Mouse (Mus musculus): ENCODE measurements at regions not wholly inside any gene's neighbourhood (a gene's known extent, or its start where the extent isn't known, plus 50 kb on each side); places are given as distances from the start of the nearest gene placed in this dataset.
"Not testable (repeated sequence)": the region's sequence is repeated elsewhere in the genome, so short reads cannot be mapped to it uniquely, and the experiment has no call there.

GRCm38 (mm10) chr8:78077122-78077521 lies 136.0 kb upstream of the Ttc29 start:
- no peak for ATAC-seq

GRCm38 (mm10) chr8:78081395-78081794 lies 131.7 kb upstream of the Ttc29 start:
- ATAC-seq = not testable (repeated sequence)

- no peak for ATAC-seq
Observed at GRCm38 (mm10) chr8:78083012-78083411, 130.1 kb upstream of the Ttc29 start.

GRCm38 (mm10) chr8:78086361-78086760 lies 126.7 kb upstream of the Ttc29 start:
- no peak for ATAC-seq

- ATAC-seq = no peak
Observed at GRCm38 (mm10) chr8:78090382-78091122, 122.5 kb upstream of the Ttc29 start.

- ATAC-seq = no peak
Observed at GRCm38 (mm10) chr8:78096383-78096782, 116.7 kb upstream of the Ttc29 start.

GRCm38 (mm10) chr8:78098191-78098745 lies 114.8 kb upstream of the Ttc29 start:
- no peak for ATAC-seq

GRCm38 (mm10) chr8:78099091-78099490 lies 114.0 kb upstream of the Ttc29 start:
- ATAC-seq = no peak

- ATAC-seq = no peak
Observed at GRCm38 (mm10) chr8:78107339-78107738, 105.8 kb upstream of the Ttc29 start.

- no peak for ATAC-seq
Observed at GRCm38 (mm10) chr8:78110003-78110649, 103.0 kb upstream of the Ttc29 start.

- no peak for ATAC-seq
Observed at GRCm38 (mm10) chr8:78113105-78113504, 100.0 kb upstream of the Ttc29 start.

- no peak for ATAC-seq
Observed at GRCm38 (mm10) chr8:78114512-78114911, 98.6 kb upstream of the Ttc29 start.

- ATAC-seq = no peak
Observed at GRCm38 (mm10) chr8:78117191-78117590, 95.9 kb upstream of the Ttc29 start.

- no peak for ATAC-seq
Observed at GRCm38 (mm10) chr8:78118493-78118892, 94.6 kb upstream of the Ttc29 start.

GRCm38 (mm10) chr8:78119682-78120081 lies 93.4 kb upstream of the Ttc29 start:
- ATAC-seq = no peak

- no peak for ATAC-seq
Observed at GRCm38 (mm10) chr8:78124248-78124647, 88.8 kb upstream of the Ttc29 start.

GRCm38 (mm10) chr8:78127852-78128251 lies 85.2 kb upstream of the Ttc29 start:
- no peak for ATAC-seq

- no peak for ATAC-seq
Observed at GRCm38 (mm10) chr8:78129061-78129460, 84.0 kb upstream of the Ttc29 start.

GRCm38 (mm10) chr8:78139514-78139913 lies 73.6 kb upstream of the Ttc29 start:
- ATAC-seq = not testable (repeated sequence)

- no peak for ATAC-seq
Observed at GRCm38 (mm10) chr8:78147170-78147569, 65.9 kb upstream of the Ttc29 start.

GRCm38 (mm10) chr8:78148006-78148405 lies 65.1 kb upstream of the Ttc29 start:
- ATAC-seq = no peak

- ATAC-seq = no peak
Observed at GRCm38 (mm10) chr8:78154873-78155272, 58.2 kb upstream of the Ttc29 start.

- ATAC-seq = no peak
Observed at GRCm38 (mm10) chr8:78162046-78162445, 51.1 kb upstream of the Ttc29 start.

Measured in activated CD4-positive, CD25-positive, alpha-beta regulatory T cell, adult 4 months (primary cell).